Mouse (Mus musculus): ENCODE data around the gene Npl. TPM values are rescaled to one million over a fixed set of nuclear protein-coding genes. Genes with fewer than 3 reads are reported as not detected.

The Npl gene
- total and polyA plus RNA-seq, 3 experiments, result 0.43 to 2.1 (median 1.5) TPM

DNA sequence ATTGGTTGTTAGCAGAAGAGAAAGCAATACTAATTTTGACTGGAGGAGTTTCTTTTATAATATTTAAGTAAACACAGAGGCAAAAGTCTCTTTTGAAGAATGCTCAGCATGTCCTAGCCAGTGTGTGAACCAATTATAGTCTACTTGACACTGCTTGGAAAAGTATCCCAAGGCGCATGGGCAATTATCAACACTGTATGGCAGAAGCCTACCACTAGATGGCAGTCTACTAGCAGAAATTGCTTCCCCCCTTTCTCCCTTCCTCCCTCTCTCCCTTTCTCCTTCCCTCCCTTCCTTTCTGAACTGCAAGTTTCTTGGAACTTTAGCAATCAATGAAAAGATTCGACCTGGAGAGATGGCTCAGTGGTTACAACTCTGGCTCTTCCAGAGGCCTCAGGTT lies 7.1 kb upstream of the Npl start:
- intact Hi-C loops (cut with DNase I), result loop anchor here (1.0 to 5.0 kb wide), 5 partner anchors 80 to 625 kb away; no protein-coding TSS in a partner anchor
- Histone ChIP-seq H3K27me3 (ENCODE audit: control insufficient read depth, insufficient read depth, low read length) (no peaks in the 10 kb centered on the region), H3K36me3 (ENCODE audit: control insufficient read depth, insufficient read depth, low read length) (no peaks in the 10 kb centered on the region), H3K9ac (ENCODE audit: low read depth, low read length) (no peak overlapping the region), H3K4me3 (no peak overlapping the region), H3K4me1 (ENCODE audit: control insufficient read depth, insufficient read depth, low read length) (no peaks in the 10 kb centered on the region), H3K79me2 (replicated peaks; ENCODE audit: control insufficient read depth, insufficient read depth, low read length) (no peaks in the 10 kb centered on the region), H3K27ac (no peak overlapping the region)
- 8% methylated on average over 2 of the region's 2 CpGs for WGBS
- peak in 1 of 2 experiments; percentile 21 for DNase-seq
- TF ChIP-seq EP300 (IDR thresholded peaks at IDR 0.05; ENCODE audit: insufficient read depth, low read depth, low read length) (no peak), CTCF (IDR thresholded peaks at IDR 0.05) (peak; percentile 94), POLR2A (IDR thresholded peaks at IDR 0.05; ENCODE audit: insufficient read depth, low read depth, low read length) (no peak)

DNA sequence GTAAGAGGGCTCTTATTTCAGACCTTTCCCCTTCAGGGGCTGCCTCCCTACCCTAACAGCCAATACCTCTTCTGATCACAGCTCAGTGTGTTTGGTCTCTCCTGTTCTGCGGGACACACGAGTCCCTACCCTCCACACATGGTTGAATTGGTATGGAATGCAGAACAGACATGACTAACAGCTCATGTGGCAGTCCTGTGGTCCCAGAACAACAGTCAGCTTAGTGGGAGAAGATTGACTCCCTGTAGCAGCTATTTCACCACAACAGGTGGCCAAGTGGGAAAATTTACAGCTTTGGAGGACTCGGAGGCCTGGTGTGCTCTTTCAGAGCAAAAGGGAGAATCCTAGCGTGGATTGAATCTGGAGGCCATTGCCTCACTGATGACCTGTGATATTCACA lies 6.4 kb upstream of the Npl start:
- intact Hi-C loops (cut with DNase I), result loop anchor here (5.0 kb wide), 3 partner anchors 81 to 626 kb away; no protein-coding TSS in a partner anchor
- H3K27ac ChIP-seq, result no peak overlapping the region
- WGBS, result 96% methylated on average over 4 of the region's 4 CpGs

DNA sequence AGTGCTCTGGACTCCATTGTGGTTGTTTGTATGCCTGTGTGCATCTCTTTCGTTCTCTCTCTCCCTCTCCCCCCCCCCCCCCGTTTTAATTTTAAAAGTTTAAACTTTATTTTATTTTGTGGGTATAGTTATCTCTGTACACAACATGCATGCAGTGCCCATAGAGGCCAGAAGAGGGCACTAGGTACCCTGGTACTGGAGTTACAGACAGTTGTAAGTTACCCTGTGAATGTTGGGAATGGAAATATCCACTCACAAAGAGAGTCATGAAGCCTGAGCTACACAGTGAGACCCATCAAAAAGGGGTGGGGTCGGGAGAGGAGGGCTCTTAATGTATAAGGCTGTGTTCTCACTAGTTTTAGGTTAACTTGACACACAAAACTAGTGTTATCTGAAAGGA lies 969 bp upstream of the Npl start:
- H3K4me1 ChIP-seq (ENCODE audit: control insufficient read depth, insufficient read depth, low read length), result no peaks in the 10 kb centered on the region; the same call in 1 of the 2 replicates
- no peaks in the 10 kb centered on the region for H3K79me2 ChIP-seq (replicated peaks; ENCODE audit: control insufficient read depth, insufficient read depth, low read length)
- intact Hi-C loops (cut with DNase I), result no loop called here
- WGBS, result 27% methylated on average over 3 of the region's 3 CpGs
- peak; percentile 44 to 58 for DNase-seq
- H3K27me3 ChIP-seq (ENCODE audit: control insufficient read depth, insufficient read depth, low read length), result no peaks in the 10 kb centered on the region
- TF ChIP-seq POLR2A (IDR thresholded peaks at IDR 0.05; ENCODE audit: insufficient read depth, low read depth, low read length) (no peak), CTCF (IDR thresholded peaks at IDR 0.05) (peak; percentile 69), EP300 (IDR thresholded peaks at IDR 0.05; ENCODE audit: insufficient read depth, low read depth, low read length) (no peak)
- H3K9ac ChIP-seq (ENCODE audit: low read depth, low read length), result no peak overlapping the region
- H3K36me3 ChIP-seq (ENCODE audit: control insufficient read depth, insufficient read depth, low read length), result no peaks in the 10 kb centered on the region
- H3K4me3 ChIP-seq, result no peak overlapping the region
- H3K27ac ChIP-seq, result no peak overlapping the region

More for the DNA sequence above, 6.4 kb upstream of the Npl start:
- Histone ChIP-seq H3K36me3 (ENCODE audit: control insufficient read depth, insufficient read depth, low read length) (no peaks in the 10 kb centered on the region), H3K4me3 (no peak overlapping the region), H3K4me1 (ENCODE audit: control insufficient read depth, insufficient read depth, low read length) (no peaks in the 10 kb centered on the region), H3K79me2 (replicated peaks; ENCODE audit: control insufficient read depth, insufficient read depth, low read length) (no peaks in the 10 kb centered on the region), H3K27me3 (ENCODE audit: control insufficient read depth, insufficient read depth, low read length) (no peaks in the 10 kb centered on the region), H3K9ac (ENCODE audit: low read depth, low read length) (no peak overlapping the region)
- no peak for DNase-seq
- TF ChIP-seq EP300 (IDR thresholded peaks at IDR 0.05; ENCODE audit: insufficient read depth, low read depth, low read length) (no peak), POLR2A (IDR thresholded peaks at IDR 0.05; ENCODE audit: insufficient read depth, low read depth, low read length) (no peak), CTCF (IDR thresholded peaks at IDR 0.05) (no peak)

DNA sequence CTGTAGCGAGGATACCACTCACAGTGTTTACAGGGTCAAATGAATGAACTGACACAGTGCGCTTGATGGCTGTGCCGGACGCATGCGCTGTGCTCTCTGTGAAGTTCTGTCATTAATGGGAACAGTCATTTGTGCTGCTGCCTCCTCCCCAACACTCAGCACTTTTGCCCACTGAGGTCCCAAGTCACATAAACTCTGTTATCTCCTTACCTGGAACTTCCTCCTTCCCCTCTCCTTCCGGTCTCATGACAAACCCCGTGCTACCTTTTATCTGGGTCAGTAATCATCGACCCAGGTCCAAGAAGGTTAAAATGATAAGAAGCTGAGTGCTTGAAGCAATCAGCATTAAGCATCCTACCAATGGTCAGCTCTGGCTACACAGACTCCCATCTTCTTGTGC lies 2.3 kb downstream of the Npl start:
- WGBS, result 70% methylated on average over 8 of the region's 8 CpGs
- no peak for TF ChIP-seq EP300 (IDR thresholded peaks at IDR 0.05; ENCODE audit: insufficient read depth, low read depth, low read length)
- no peak for TF ChIP-seq POLR2A (IDR thresholded peaks at IDR 0.05; ENCODE audit: insufficient read depth, low read depth, low read length)
- TF ChIP-seq CTCF (IDR thresholded peaks at IDR 0.05), result no peak
- H3K36me3 ChIP-seq (ENCODE audit: control insufficient read depth, insufficient read depth, low read length), result no peaks in the 10 kb centered on the region
- H3K9ac ChIP-seq (ENCODE audit: low read depth, low read length), result no peak overlapping the region
- H3K4me3 ChIP-seq, result no peak overlapping the region
- no peak for DNase-seq
- no peaks in the 10 kb centered on the region; the same call in 1 of the 2 replicates for H3K4me1 ChIP-seq (ENCODE audit: control insufficient read depth, insufficient read depth, low read length)
- intact Hi-C loops (cut with DNase I), result no loop called here
- H3K79me2 ChIP-seq (replicated peaks; ENCODE audit: control insufficient read depth, insufficient read depth, low read length), result no peaks in the 10 kb centered on the region
- H3K27ac ChIP-seq, result no peak overlapping the region
- no peaks in the 10 kb centered on the region for H3K27me3 ChIP-seq (ENCODE audit: control insufficient read depth, insufficient read depth, low read length)

DNA sequence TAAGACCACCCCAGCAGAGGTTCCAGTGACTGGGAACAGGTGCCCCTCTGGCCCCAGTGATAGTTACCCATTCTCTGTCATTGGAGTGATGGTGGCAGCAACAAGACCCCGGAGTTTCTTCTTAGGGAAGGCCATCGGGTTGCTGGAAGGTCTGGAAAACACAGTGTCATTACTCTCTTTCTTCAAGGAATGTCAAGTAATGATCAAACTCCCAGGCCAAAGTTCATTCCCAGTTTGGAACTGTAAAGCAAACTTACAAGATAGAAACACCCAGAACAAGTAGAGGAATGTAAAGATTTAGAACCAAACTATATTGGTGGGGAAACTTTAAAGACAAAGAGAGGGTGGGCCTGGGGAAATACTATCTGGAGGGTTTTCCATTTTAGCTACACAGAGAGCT lies 4.6 kb downstream of the Npl start:
- Histone ChIP-seq H3K79me2 (replicated peaks; ENCODE audit: control insufficient read depth, insufficient read depth, low read length) (no peaks in the 10 kb centered on the region), H3K4me3 (no peak overlapping the region), H3K27ac (no peak overlapping the region), H3K36me3 (ENCODE audit: control insufficient read depth, insufficient read depth, low read length) (no peaks in the 10 kb centered on the region), H3K4me1 (ENCODE audit: control insufficient read depth, insufficient read depth, low read length) (no peaks in the 10 kb centered on the region; the same call in 1 of the 2 replicates), H3K27me3 (ENCODE audit: control insufficient read depth, insufficient read depth, low read length) (no peaks in the 10 kb centered on the region), H3K9ac (ENCODE audit: low read depth, low read length) (no peak overlapping the region)
- DNase-seq, result no peak
- intact Hi-C loops (cut with DNase I), result no loop called here
- TF ChIP-seq POLR2A (IDR thresholded peaks at IDR 0.05; ENCODE audit: insufficient read depth, low read depth, low read length), result no peak
- TF ChIP-seq CTCF (IDR thresholded peaks at IDR 0.05), result no peak
- no peak for TF ChIP-seq EP300 (IDR thresholded peaks at IDR 0.05; ENCODE audit: insufficient read depth, low read depth, low read length)
- 83% methylated on average over 2 of the region's 2 CpGs for WGBS

DNA sequence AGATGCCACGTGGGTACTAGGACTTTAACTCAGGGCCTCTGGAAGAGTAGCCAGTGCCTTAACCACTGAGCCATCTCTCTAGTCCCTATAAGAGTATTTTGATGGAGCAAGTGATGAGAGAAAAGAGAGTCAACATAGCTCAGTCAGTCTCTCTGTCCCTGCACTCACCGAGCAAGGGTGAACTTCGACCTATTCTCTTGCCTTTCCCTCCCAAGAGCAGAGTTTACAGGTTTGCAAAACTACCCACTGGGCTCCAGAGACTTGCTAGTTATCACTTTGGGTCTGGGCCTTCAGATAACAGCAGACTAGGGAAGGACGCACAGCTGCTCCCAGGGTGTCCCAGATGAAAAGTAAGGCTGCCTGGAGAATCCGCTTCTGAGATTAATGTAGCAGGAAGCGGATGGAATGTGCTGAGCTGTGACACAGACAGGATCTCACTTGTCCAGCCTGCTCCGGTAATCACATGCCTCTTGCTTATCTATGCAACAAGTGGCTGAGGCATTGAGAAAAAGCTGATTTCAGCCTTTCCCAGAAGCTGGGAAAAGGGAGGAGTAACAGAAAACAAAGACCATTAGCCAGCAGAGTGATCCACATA lies 7.0 kb downstream of the Npl start:
- Histone ChIP-seq H3K4me1 (ENCODE audit: control insufficient read depth, insufficient read depth, low read length) (no peaks in the 10 kb centered on the region), H3K27ac (0 out of 2 replicates have a peak overlapping the region, but pooled peaks have one; percentile 15), H3K4me3 (no peak overlapping the region), H3K79me2 (replicated peaks; ENCODE audit: control insufficient read depth, insufficient read depth, low read length) (no peaks in the 10 kb centered on the region), H3K27me3 (ENCODE audit: control insufficient read depth, insufficient read depth, low read length) (no peaks in the 10 kb centered on the region), H3K9ac (ENCODE audit: low read depth, low read length) (no peak overlapping the region), H3K36me3 (ENCODE audit: control insufficient read depth, insufficient read depth, low read length) (no peaks in the 10 kb centered on the region)
- no peak for TF ChIP-seq POLR2A (IDR thresholded peaks at IDR 0.05; ENCODE audit: insufficient read depth, low read depth, low read length)
- intact Hi-C loops (cut with DNase I), result no loop called here
- 21% methylated on average over 7 of the region's 7 CpGs for WGBS
- DNase-seq, result peak in 1 of 2 experiments; percentile 47
